Mouse (Mus musculus): ENCODE results near the gene Klhl32. TPM values are rescaled to one million over a fixed set of nuclear protein-coding genes. Genes with fewer than 3 reads are reported as not detected.

The Klhl32 gene
- total RNA-seq, 2 experiments from 2014 or later = 0.73 to 1.2 TPM

- intact Hi-C loops (cut with DNase I) = no loop called here
- no peak for DNase-seq (ENCODE audit: low spot score)
These were observed 53.1 kb downstream of the Klhl32 start for GRCm38 (mm10) chr4:24797868-24798267.

- intact Hi-C loops (cut with DNase I) = no loop called here
- no peak for DNase-seq (ENCODE audit: low spot score)
These were observed 53.6 kb downstream of the Klhl32 start for GRCm38 (mm10) chr4:24797280-24797679.

GRCm38 (mm10) chr4:24796229-24796628 is 54.7 kb downstream of the Klhl32 start:
- intact Hi-C loops (cut with DNase I) = no loop called here
- DNase-seq (ENCODE audit: low spot score) = no peak

- DNase-seq (ENCODE audit: low spot score) = no peak
- intact Hi-C loops (cut with DNase I) = no loop called here
These were observed 55.7 kb downstream of the Klhl32 start for GRCm38 (mm10) chr4:24795180-24795579.

- intact Hi-C loops (cut with DNase I) = no loop called here
- DNase-seq (ENCODE audit: low spot score) = no peak
These were observed 57.1 kb downstream of the Klhl32 start for GRCm38 (mm10) chr4:24793726-24794345.

GRCm38 (mm10) chr4:24792416-24792981 is 58.4 kb downstream of the Klhl32 start:
- DNase-seq (ENCODE audit: low spot score) = no peak
- intact Hi-C loops (cut with DNase I) = no loop called here

- intact Hi-C loops (cut with DNase I) = no loop called here
These were observed 61.6 kb downstream of the Klhl32 start for GRCm38 (mm10) chr4:24789331-24789730.

GRCm38 (mm10) chr4:24785757-24786532 is 65.0 kb downstream of the Klhl32 start:
- intact Hi-C loops (cut with DNase I) = no loop called here
- DNase-seq (ENCODE audit: low spot score) = no peak

More at GRCm38 (mm10) chr4:24789331-24789730, 61.6 kb downstream of the Klhl32 start:
- DNase-seq (ENCODE audit: low spot score) = no peak

- no peak for DNase-seq (ENCODE audit: low spot score)
- intact Hi-C loops (cut with DNase I) = no loop called here
These were observed 85.0 kb downstream of the Klhl32 start for GRCm38 (mm10) chr4:24765919-24766318.

GRCm38 (mm10) chr4:24765469-24765868 is 85.5 kb downstream of the Klhl32 start:
- intact Hi-C loops (cut with DNase I) = no loop called here

GRCm38 (mm10) chr4:24764558-24764957 is 86.4 kb downstream of the Klhl32 start:
- intact Hi-C loops (cut with DNase I) = no loop called here

More at GRCm38 (mm10) chr4:24765469-24765868, 85.5 kb downstream of the Klhl32 start:
- no peak for DNase-seq (ENCODE audit: low spot score)

GRCm38 (mm10) chr4:24763451-24763850 is 87.5 kb downstream of the Klhl32 start:
- no peak for DNase-seq (ENCODE audit: low spot score)
- intact Hi-C loops (cut with DNase I) = no loop called here

More at GRCm38 (mm10) chr4:24764558-24764957, 86.4 kb downstream of the Klhl32 start:
- DNase-seq (ENCODE audit: low spot score) = no peak

- intact Hi-C loops (cut with DNase I) = no loop called here
These were observed 92.0 kb downstream of the Klhl32 start for GRCm38 (mm10) chr4:24758954-24759353.

GRCm38 (mm10) chr4:24752517-24753208 is 98.3 kb downstream of the Klhl32 start:
- DNase-seq (ENCODE audit: low spot score) = no peak

More at GRCm38 (mm10) chr4:24758954-24759353, 92.0 kb downstream of the Klhl32 start:
- DNase-seq (ENCODE audit: low spot score) = no peak

GRCm38 (mm10) chr4:24737080-24737479 is 113.8 kb downstream of the Klhl32 start:
- DNase-seq (ENCODE audit: low spot score) = no peak
- intact Hi-C loops (cut with DNase I) = no loop called here

More at GRCm38 (mm10) chr4:24752517-24753208, 98.3 kb downstream of the Klhl32 start:
- intact Hi-C loops (cut with DNase I) = no loop called here

GRCm38 (mm10) chr4:24720834-24721233 is 130.1 kb downstream of the Klhl32 start:
- intact Hi-C loops (cut with DNase I) = loop anchor here (1.0 to 10.0 kb wide), 2 partner anchors 174 to 454 kb away; no protein-coding TSS in a partner anchor
- no peak for DNase-seq (ENCODE audit: low spot score)

- intact Hi-C loops (cut with DNase I) = no loop called here
- DNase-seq (ENCODE audit: low spot score) = no peak
These were observed 135.4 kb downstream of the Klhl32 start for GRCm38 (mm10) chr4:24715559-24715958.

GRCm38 (mm10) chr4:24714367-24714766 is 136.6 kb downstream of the Klhl32 start:
- intact Hi-C loops (cut with DNase I) = no loop called here
- no peak for DNase-seq (ENCODE audit: low spot score)

- intact Hi-C loops (cut with DNase I) = no loop called here
- DNase-seq (ENCODE audit: low spot score) = no peak
These were observed 152.3 kb downstream of the Klhl32 start for GRCm38 (mm10) chr4:24698528-24699117.

- intact Hi-C loops (cut with DNase I) = no loop called here
- DNase-seq (ENCODE audit: low spot score) = no peak
These were observed 170.8 kb downstream of the Klhl32 start for GRCm38 (mm10) chr4:24680080-24680479.
